Mouse (Mus musculus) forelimb bud, embryonic 11.5 days (tissue): ENCODE results near the gene Kcnk1.

Experiments
- DNase-seq: peaks from one replicate; pipeline ENCODE4 v3.0.0-alpha.2; 2012; ENCODE audit warnings: low read depth, low spot score

Gene Kcnk1

GRCm38 (mm10) chr8:125996031-125996839 lies 1.3 kb downstream of the Kcnk1 start:
- DNase-seq, result no peak

DNA sequence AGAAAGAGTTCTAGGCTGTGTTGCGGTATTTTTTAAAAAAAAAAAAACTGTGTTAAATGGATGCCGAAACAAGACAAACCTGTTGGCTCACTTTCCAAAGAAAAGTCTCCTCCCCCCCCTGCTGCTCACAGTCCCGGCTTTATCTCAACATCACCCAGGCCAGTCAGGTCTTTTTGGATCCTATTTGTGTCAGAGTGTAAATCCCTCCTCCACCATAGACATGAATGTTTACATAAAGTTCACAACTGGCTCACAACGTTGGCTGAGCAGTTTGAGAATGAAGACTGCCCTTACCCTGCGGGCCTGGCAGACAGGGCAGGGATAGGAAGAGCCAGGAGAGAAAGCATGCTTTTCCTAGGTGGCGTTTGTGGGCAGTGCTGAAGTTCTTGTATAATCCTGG lies 2.0 kb downstream of the Kcnk1 start:
- DNase-seq, result peak; percentile 8

- no peak for DNase-seq
These were observed 2.6 kb downstream of the Kcnk1 start for GRCm38 (mm10) chr8:125997550-125997949.

- DNase-seq, result no peak
These were observed 4.9 kb downstream of the Kcnk1 start for GRCm38 (mm10) chr8:125999842-126000395.

- DNase-seq, result no peak
These were observed 8.6 kb downstream of the Kcnk1 start for GRCm38 (mm10) chr8:126003546-126003945.

DNA sequence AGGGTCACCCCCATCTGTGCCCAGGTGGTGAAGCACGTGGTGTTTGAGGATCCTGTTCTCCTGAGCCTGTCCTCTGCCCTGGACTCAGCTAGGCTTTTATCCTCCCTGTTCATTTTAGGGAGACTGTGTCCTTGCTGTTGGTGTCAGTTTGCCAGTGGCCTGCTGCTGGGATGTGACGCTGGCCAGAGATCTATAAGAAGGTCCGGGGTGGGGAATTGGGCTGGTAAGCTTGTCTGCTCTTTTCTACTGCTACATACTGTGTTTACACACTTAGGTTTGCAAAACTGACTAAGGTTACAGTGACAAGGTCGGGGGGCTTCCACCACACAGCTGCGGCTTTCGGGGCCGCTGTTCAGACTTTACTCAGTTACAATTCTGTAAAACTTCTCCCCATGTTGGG lies 10.0 kb downstream of the Kcnk1 start:
- DNase-seq, result no peak

GRCm38 (mm10) chr8:126006310-126006990 lies 11.5 kb downstream of the Kcnk1 start:
- no peak for DNase-seq

- DNase-seq, result no peak
These were observed 12.8 kb downstream of the Kcnk1 start for GRCm38 (mm10) chr8:126007538-126008330.

DNA sequence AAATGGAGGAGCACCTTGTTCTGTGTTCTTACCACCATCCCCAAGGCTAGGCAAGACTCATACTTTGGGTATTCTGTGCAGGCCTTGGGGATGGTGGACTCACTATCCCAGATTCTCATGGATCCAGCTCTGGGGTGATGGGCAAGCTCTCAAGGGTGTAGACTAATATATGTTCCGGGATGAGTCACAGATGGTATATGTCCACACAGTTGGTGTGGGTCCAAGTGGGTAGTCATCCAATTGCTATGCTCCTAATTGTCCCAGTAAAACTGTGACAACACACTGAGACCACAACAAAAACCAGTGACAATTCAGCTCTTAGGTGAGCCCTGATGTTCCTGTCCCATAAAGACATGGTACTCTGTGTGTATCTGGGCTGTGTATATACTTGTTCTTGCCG lies 14.0 kb downstream of the Kcnk1 start:
- DNase-seq, result no peak

DNA sequence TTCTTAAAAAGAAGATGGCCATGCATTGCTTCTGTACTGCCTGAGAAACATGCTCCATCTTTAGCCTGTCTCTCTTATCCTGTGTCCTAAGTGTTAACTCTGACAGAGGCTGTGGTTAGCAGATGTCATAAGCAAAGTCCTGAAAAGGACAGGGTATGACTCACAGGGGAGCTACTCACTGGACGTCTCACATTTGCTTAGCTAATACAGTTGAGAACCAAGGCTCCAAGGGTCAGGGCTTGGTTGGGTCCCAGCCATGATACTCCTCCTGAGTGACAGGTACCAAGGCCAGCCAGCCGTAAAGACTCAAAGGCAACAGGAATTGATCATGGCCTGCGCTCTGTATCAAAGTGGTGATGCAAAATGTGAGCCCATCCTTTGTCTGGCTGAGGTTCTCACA lies 15.9 kb downstream of the Kcnk1 start:
- no peak for DNase-seq

DNA sequence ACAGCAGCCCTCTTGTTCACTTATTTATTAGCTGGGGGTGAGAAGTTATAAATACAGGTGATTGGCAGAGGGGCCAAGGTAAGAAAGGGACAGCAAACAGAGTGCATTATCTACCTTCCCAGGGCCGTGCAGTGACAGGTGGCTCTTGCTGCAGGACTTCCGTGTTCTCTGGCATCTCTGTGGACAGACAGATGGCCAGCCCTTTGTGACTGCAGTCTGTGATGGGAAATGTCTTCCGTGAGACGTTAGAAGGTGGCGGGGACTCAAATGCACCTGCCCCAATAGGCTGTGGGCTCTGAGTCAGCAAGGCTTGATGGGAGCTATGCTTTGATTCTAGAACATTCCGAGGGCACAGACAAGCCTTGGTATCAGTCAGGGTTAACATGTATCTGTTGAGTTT lies 17.4 kb downstream of the Kcnk1 start:
- no peak for DNase-seq

DNA sequence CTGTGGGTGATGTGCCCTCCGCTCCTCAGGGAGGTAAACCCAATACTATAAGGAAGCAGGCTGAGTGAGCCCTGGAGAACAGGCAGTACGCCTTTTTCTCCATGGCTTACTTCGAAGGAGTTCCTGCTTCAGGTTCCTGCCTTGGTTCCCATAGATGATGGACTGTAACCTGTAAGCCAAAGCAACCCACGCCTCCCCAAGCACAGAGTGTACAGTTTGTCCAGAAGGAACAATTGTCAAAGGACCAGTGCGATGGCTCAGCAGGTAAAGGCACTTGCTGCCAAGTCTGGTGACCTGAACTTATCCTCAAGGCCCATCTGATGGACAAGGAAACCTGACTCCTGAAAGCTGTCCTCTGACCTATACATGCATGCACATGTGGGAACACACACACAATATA lies 18.7 kb downstream of the Kcnk1 start:
- DNase-seq, result no peak

- DNase-seq, result no peak
These were observed 27.0 kb downstream of the Kcnk1 start for GRCm38 (mm10) chr8:126021932-126022331.

GRCm38 (mm10) chr8:126023706-126024305 lies 28.8 kb downstream of the Kcnk1 start:
- no peak for DNase-seq

DNA sequence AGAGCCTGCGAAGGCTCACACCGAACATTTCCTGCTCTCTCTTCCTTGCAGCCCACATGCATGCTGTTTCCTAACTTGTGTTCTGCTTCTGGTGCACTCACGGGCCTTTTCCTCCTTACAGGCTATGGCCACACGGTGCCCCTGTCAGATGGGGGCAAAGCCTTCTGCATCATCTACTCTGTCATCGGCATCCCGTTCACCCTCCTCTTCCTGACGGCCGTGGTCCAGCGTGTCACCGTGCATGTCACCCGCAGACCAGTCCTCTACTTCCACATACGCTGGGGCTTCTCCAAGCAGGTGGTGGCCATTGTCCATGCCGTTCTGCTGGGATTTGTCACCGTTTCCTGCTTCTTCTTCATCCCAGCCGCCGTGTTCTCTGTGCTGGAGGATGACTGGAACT lies 29.9 kb downstream of the Kcnk1 start:
- DNase-seq, result no peak

DNA sequence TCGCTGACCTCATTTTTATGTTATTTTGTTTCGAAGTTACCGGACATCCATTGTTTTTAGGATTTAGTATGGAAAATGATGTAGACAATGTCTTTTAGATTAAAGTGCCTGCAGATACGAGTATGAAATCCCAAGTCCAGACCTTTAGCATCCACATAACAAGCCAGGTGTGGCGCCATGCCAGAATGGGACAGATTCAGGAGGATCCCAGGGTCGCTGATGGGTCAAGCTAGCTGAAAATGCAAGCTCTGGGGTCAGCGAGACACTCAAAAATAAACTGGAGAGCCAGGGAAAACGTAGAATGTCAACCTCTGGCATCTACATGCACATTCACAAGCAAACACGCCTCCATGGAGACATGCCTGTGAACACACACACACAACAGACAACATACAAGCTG lies 31.2 kb downstream of the Kcnk1 start:
- DNase-seq, result no peak

DNA sequence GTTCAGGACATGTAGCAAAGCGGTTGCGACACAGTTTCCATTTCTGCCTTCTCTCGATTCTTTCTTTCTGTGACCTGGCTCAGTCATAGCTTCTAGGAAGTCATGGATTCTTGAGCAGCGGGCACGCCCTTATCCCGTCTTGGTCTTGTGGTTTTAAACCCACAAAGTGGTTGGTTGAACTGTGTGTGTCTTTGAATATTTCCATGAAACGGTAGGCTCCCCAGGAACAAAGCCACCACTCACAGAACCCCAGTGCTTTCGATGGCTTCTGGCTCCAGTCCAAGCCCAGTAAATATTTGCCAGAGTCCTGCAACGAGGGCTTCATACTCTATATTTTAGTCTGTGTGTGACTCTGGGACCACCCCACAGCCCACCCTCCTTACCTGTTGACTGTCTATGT lies 31.6 kb downstream of the Kcnk1 start:
- DNase-seq, result no peak

GRCm38 (mm10) chr8:126027486-126027885 lies 32.5 kb downstream of the Kcnk1 start:
- no peak for DNase-seq

DNA sequence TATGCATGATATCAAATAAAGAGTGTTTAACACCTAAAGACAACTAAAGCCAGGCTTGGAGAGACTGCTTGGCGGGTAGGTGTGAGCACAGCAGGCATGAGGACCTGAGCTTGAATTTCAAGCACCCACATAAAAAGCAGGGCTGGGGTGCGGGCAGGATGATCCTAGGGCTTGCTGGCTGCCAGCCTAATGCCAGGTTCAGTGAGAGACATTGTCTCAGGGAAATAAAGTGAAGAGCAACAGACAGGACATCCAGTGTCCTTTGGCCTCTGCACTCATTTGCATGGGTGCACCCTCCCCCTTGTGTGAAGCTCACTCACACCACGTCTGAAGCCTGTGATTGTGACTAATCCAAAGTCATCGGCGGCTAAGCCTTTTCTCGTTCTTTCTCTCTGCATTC lies 34.0 kb downstream of the Kcnk1 start:
- no peak for DNase-seq

DNA sequence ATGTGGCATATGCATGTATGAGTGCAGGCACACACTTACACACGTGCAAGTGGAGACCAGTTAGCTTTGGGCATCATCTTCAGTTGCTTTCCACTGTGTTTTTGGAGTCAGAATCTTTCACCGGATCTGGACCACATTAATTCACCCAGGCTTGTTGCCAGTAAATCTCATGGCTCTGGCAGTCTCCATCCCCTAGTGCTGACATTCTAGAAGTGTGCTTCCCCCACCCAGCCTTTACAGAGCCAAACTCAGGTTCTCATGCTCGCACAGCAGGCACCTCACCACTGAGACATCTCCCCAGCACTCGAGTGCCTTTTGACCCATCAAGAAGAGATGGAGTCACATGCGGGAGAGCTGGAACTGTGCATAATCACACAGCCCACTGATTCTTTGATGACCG lies 37.8 kb downstream of the Kcnk1 start:
- DNase-seq, result no peak

DNA sequence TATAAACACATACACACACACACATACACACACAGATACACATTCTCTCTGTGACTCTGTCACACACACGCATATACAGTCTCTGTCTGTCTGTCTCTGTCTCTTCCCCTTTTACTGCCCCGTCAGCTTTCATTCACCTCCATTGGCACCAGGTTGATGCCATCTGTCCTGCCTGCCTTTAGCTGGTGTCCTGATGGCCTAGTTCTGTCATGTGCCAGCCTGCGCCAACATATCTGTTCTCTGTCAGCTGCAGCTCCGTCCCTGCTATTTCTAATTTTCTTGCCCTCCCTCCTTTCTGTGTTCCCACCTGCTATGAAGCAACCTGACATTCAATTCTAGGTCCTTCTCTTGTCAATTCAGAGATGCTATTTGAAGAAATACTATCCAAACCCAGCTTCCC lies 40.1 kb downstream of the Kcnk1 start:
- DNase-seq, result no peak

- DNase-seq, result no peak
These were observed 41.4 kb downstream of the Kcnk1 start for GRCm38 (mm10) chr8:126036340-126036739.
